Mouse (Mus musculus): ENCODE results near the gene Col11a1.

- no peak for TF ChIP-seq MAFK (IDR thresholded peaks at IDR 0.05; ENCODE audit: borderline replicate concordance, low read depth, low read length)
- no peak for TF ChIP-seq ZMIZ1 (IDR thresholded peaks at IDR 0.05; ENCODE audit: low read depth, low read length)
- no peak for TF ChIP-seq EP300 (IDR thresholded peaks at IDR 0.05; ENCODE audit: low read depth in 1 of 2, low read length in 2 of 2)
- TF ChIP-seq POLR2AphosphoS2 (IDR thresholded peaks at IDR 0.05; ENCODE audit: low read length) = no peak
- TF ChIP-seq CHD1 (IDR thresholded peaks at IDR 0.05; ENCODE audit: low read depth, low read length) = no peak
- TF ChIP-seq ZNF384 (IDR thresholded peaks at IDR 0.05; ENCODE audit: low read depth, low read length) = no peak
- no peak for TF ChIP-seq ZC3H11A (IDR thresholded peaks at IDR 0.05; ENCODE audit: low read depth, low read length)
- TF ChIP-seq POLR2A (IDR thresholded peaks at IDR 0.05; ENCODE audit: control insufficient read depth in 1 of 2, insufficient read depth in 1 of 2, low read depth in 1 of 2, low read length in 2 of 2, poor library complexity in 1 of 2) = no peak
These were observed 23.2 kb downstream of the Col11a1 start for GRCm38 (mm10) chr3:114053501-114053900.

Measured in MEL (cell line).